Mouse (Mus musculus) mesoderm, embryonic 11.5 days (tissue): ENCODE measurements around the gene Gnl3.

ENCODE experiments used
- DNase-seq: peaks from one replicate; pipeline ENCODE4 v3.0.0-alpha.2; 2012; ENCODE audit warnings: low read depth, low spot score

Gnl3 gene

GRCm38 (mm10) chr14:31018860-31019291 lies at the start of gene Gnl3, which contains the start of gene Pbrm1:
TSS of gene Gnl3 (minus strand) at chr14:31019152.
TSS of gene Pbrm1 (plus strand) at chr14:31019138.
- peak; percentile 96 for DNase-seq

- peak; percentile 19 for DNase-seq
Measured at GRCm38 (mm10) chr14:31062277-31062676, 43.3 kb upstream of the Gnl3 start.

GRCm38 (mm10) chr14:31045817-31046216 lies 26.9 kb upstream of the Gnl3 start:
- no peak for DNase-seq

- no peak for DNase-seq
Measured at GRCm38 (mm10) chr14:31045296-31045695, 26.3 kb upstream of the Gnl3 start.

- no peak for DNase-seq
Measured at GRCm38 (mm10) chr14:31025785-31026184, 6.8 kb upstream of the Gnl3 start.

GRCm38 (mm10) chr14:31022579-31022978 lies 3.6 kb upstream of the Gnl3 start:
- no peak for DNase-seq

- peak; percentile 79 for DNase-seq
Measured at GRCm38 (mm10) chr14:31019331-31020205, 616 bp upstream of the Gnl3 start.

GRCm38 (mm10) chr14:31017854-31018253 lies 1.1 kb downstream of the Gnl3 start:
- DNase-seq = peak; percentile 39

- DNase-seq = no peak
Measured at GRCm38 (mm10) chr14:31016063-31016462, 2.9 kb downstream of the Gnl3 start.

- DNase-seq = no peak
Measured at GRCm38 (mm10) chr14:31013928-31014327, 5.0 kb downstream of the Gnl3 start.

- no peak for DNase-seq
Measured at GRCm38 (mm10) chr14:31011588-31011987, 7.4 kb downstream of the Gnl3 start.

GRCm38 (mm10) chr14:31006779-31007178 lies 12.2 kb downstream of the Gnl3 start:
- no peak for DNase-seq

- DNase-seq = no peak
Measured at GRCm38 (mm10) chr14:31004527-31004926, 14.4 kb downstream of the Gnl3 start.

- DNase-seq = peak; percentile 77
Measured at GRCm38 (mm10) chr14:31001307-31002205, 17.4 kb downstream of the Gnl3 start, which contains the start of the genes Glt8d1 and Spcs1. TSS of gene Glt8d1 (plus strand) at chr14:31001400. TSS of gene Spcs1 (minus strand) at chr14:31001672.

GRCm38 (mm10) chr14:31000816-31001306 lies 18.1 kb downstream of the Gnl3 start:
- no peak for DNase-seq

- DNase-seq = no peak
Measured at GRCm38 (mm10) chr14:31000356-31000755, 18.6 kb downstream of the Gnl3 start.

- DNase-seq = no peak
Measured at GRCm38 (mm10) chr14:30996417-30996816, 22.5 kb downstream of the Gnl3 start.

- DNase-seq = no peak
Measured at GRCm38 (mm10) chr14:30976222-30976621, 42.7 kb downstream of the Gnl3 start.

- no peak for DNase-seq
Measured at GRCm38 (mm10) chr14:30974204-30974603, 44.7 kb downstream of the Gnl3 start.
